In genomic region chr1:86612081-86612480, GRCm38 (mm10) we compare ENCODE assay signal across 23 mouse cellular contexts. TPM values are rescaled to one million over a fixed set of nuclear protein-coding genes. Genes with fewer than 3 reads are reported as not detected.
A peak's percentile ranks its signal among the peaks of the same experiment; 100 is the strongest.
DNase-seq lines count a peak whose midpoint lies in the region; ATAC-seq and TF ChIP-seq lines count a peak whose summit lies in the region.
"Had no signal": no experiment of that assay in that cellular context is flagged by ENCODE, and none has a peak within 500 bp of the region (broad histone marks: within the 10 kb centered on the region; RNA-seq: fewer than 3 reads in every experiment).

No protein-coding gene starts in this region.

- H3K9ac ChIP-seq in liver, embryonic 14.5 days (replicated peaks), result no peak overlapping the region
- H3K9ac ChIP-seq: embryonic facial prominence, embryonic 13.5 days; forebrain, embryonic 12.5 days; heart, embryonic 13.5 days; hindbrain, embryonic 12.5 days had no signal

- no peak for TF ChIP-seq EP300 in liver, embryonic 14.5 days (IDR thresholded peaks at IDR 0.05; ENCODE audit: low read depth)

- H3K27me3 ChIP-seq in liver, embryonic 14.5 days (ENCODE audit: control insufficient read depth, insufficient read depth, low read length), result no peaks in the 10 kb centered on the region
- H3K27me3 ChIP-seq: embryonic facial prominence, embryonic 13.5 days; forebrain, embryonic 12.5 days; heart, embryonic 13.5 days; hindbrain, embryonic 12.5 days had no signal

- H3K36me3 ChIP-seq in liver, embryonic 14.5 days (replicated peaks; ENCODE audit: control insufficient read depth, insufficient read depth, low read depth), result no peaks in the 10 kb centered on the region; the same call in 1 of the 2 replicates

- no peaks in the 10 kb centered on the region for H3K4me1 ChIP-seq in liver, embryonic 14.5 days (replicated peaks; ENCODE audit: control insufficient read depth in 2 of 2, insufficient read depth in 2 of 2, low read length in 1 of 2)
- H3K4me1 ChIP-seq: embryonic facial prominence, embryonic 13.5 days; forebrain, embryonic 12.5 days; heart, embryonic 13.5 days; hindbrain, embryonic 12.5 days had no signal

- DNase-seq in gastrocnemius, adult 2 months, result no peak
- no peak for DNase-seq in gastrocnemius, adult 18-20 months (ENCODE audit: low spot score)
- DNase-seq in liver, embryonic 14.5 days (ENCODE audit: low read depth in 3 of 3, low spot score in 3 of 3), result no peak
- DNase-seq in liver, result no peak
- DNase-seq in R1 (ENCODE audit: low read depth, low spot score), result peak; percentile 47
- no peak for DNase-seq in yolk sac, embryonic 10.5 days (ENCODE audit: low spot score)
- DNase-seq in layer of hippocampus, postnatal 36 days, result no peak
- DNase-seq: adrenal gland, postnatal 25 days; B cell, adult 2 months; cerebellum, adult 18-20 months; cerebellum, adult 9-11 months; cerebellum, postnatal 36 days; gastrocnemius, postnatal 25 days; heart, postnatal 4 days had no signal

- no peak overlapping the region for H3K4me2 ChIP-seq in liver, embryonic 14.5 days (ENCODE audit: low read depth)
- H3K4me2 ChIP-seq: embryonic facial prominence, embryonic 13.5 days; forebrain, embryonic 12.5 days; heart, embryonic 13.5 days; hindbrain, embryonic 12.5 days had no signal

- H3K4me3 ChIP-seq in gastrocnemius, adult 2 months, result no peak overlapping the region
- H3K4me3 ChIP-seq in liver, embryonic 14.5 days (ENCODE audit: insufficient read depth in 1 of 2, low read depth in 2 of 2, low read length in 2 of 2), result no peak overlapping the region
- H3K4me3 ChIP-seq: embryonic facial prominence, embryonic 13.5 days; forebrain, embryonic 12.5 days; heart, embryonic 13.5 days; hindbrain, embryonic 12.5 days had no signal

- intact Hi-C loops in gastrocnemius, adult 2 months (cut with DNase I), result no loop called here

- peak; percentile 16; the same call in 1 of the 2 replicates for TF ChIP-seq CTCF in gastrocnemius, adult 2 months (IDR thresholded peaks at IDR 0.05)
- peak; percentile 42 for TF ChIP-seq CTCF in liver, embryonic 14.5 days (IDR thresholded peaks at IDR 0.05; ENCODE audit: low read depth)

- no peak overlapping the region for H3K27ac ChIP-seq in gastrocnemius, adult 2 months
- H3K27ac ChIP-seq in liver, embryonic 14.5 days, result no peak overlapping the region
- H3K27ac ChIP-seq: embryonic facial prominence, embryonic 13.5 days; forebrain, embryonic 12.5 days; heart, embryonic 13.5 days; hindbrain, embryonic 12.5 days; hindbrain, postnatal 0 days had no signal

- no peaks in the 10 kb centered on the region for H3K9me3 ChIP-seq in liver, embryonic 14.5 days (ENCODE audit: control insufficient read depth, low read length)
- H3K9me3 ChIP-seq: embryonic facial prominence, embryonic 13.5 days; forebrain, embryonic 12.5 days; heart, embryonic 13.5 days; hindbrain, embryonic 12.5 days had no signal

- ATAC-seq in liver, embryonic 14.5 days (ENCODE audit: insufficient read depth), result no peak
- ATAC-seq: activated CD4-positive, CD25-positive, alpha-beta regulatory T cell, adult 4 months; CD4-positive, CD25-positive, alpha-beta regulatory T cell, adult 4 months; forebrain, embryonic 16.5 days; hindbrain, postnatal 0 days had no signal

- WGBS in liver, embryonic 14.5 days (ENCODE audit: insufficient replicate concordance), result 56% methylated on average over 1 of the region's 1 CpGs

RNA-seq across cellular contexts. Expression of gene Cops7b, which starts 29.4 kb away (rescaled TPM):
- total RNA-seq in gastrocnemius, adult 2 months (2021), result 10 to 100 TPM; 10.2 to 11.0 TPM
- total RNA-seq in gastrocnemius, adult 18-20 months (2021), result 10 to 100 TPM; 10.3 to 10.5 TPM
- 16.3 and 16.5 TPM in 2 replicates for polyA plus RNA-seq in liver, embryonic 14.5 days (2012; rRNA removed)
- 11.4 and 12.2 TPM in 2 replicates for polyA plus RNA-seq in liver, embryonic 14.5 days (2014; fragmentation: Nextera tagmentation; extraction: Ambion mirVana)
- total RNA-seq in layer of hippocampus, postnatal 36 days (2021), result 10 to 100 TPM; 19.4 to 22.0 TPM

RNA-seq across cellular contexts. Expression of gene Pde6d, which starts 29.7 kb away (rescaled TPM):
- 10 to 100 TPM; 24.3 to 30.3 TPM for total RNA-seq in gastrocnemius, adult 2 months (2021)
- 10 to 100 TPM; 27.5 to 29.3 TPM for total RNA-seq in gastrocnemius, adult 18-20 months (2021)
- polyA plus RNA-seq in liver, embryonic 14.5 days (2012; rRNA removed), result 18.0 and 20.0 TPM in 2 replicates
- polyA plus RNA-seq in liver, embryonic 14.5 days (2014; fragmentation: Nextera tagmentation; extraction: Ambion mirVana), result 23.6 and 25.2 TPM in 2 replicates
- total RNA-seq in layer of hippocampus, postnatal 36 days (2021), result 10 to 100 TPM; 54.1 to 59.4 TPM

RNA-seq across cellular contexts. Expression of gene Nppc, which starts 58.3 kb away (rescaled TPM):
- total RNA-seq in gastrocnemius, adult 2 months (2021), result 1 to 10 TPM in 1 of 2 experiments, under 1 TPM in 1; 0.36 to 1.0 TPM
- total RNA-seq in gastrocnemius, adult 18-20 months (2021), result under 1 TPM; 0.30 to 0.59 TPM
- polyA plus RNA-seq in liver, embryonic 14.5 days (2012; rRNA removed), result 0.04 and 0.09 TPM in 2 replicates
- not detected in 2 replicates for polyA plus RNA-seq in liver, embryonic 14.5 days (2014; fragmentation: Nextera tagmentation; extraction: Ambion mirVana)
- total RNA-seq in layer of hippocampus, postnatal 36 days (2021), result 1 to 10 TPM; 7.1 to 8.0 TPM
- total RNA-seq: adrenal gland, postnatal 25 days; granulocyte monocyte progenitor cell, adult 5-6 weeks had no signal
- polyA plus RNA-seq: activated CD4-positive, CD25-positive, alpha-beta regulatory T cell, adult 4 months; CD4-positive, CD25-positive, alpha-beta regulatory T cell, adult 4 months had no signal

Comparison
In these comparisons a context has a peak if more than half of its experiments do, and no peak if none do; other contexts are left out.
1. RNA of gene Nppc, which starts 58.3 kb away (total RNA-seq): 7.1 to 8.0 TPM in layer of hippocampus, postnatal 36 days; 0.36 to 1.0 TPM in gastrocnemius, adult 2 months and 0.30 to 0.59 TPM in gastrocnemius, adult 18-20 months; every median in the first group is over 4 times any median in the second.